Mouse (Mus musculus) kidney, postnatal 0 days (tissue): ENCODE measurements at regions not wholly inside any gene's neighbourhood (a gene's known extent, or its start where the extent isn't known, plus 50 kb on each side); places are given as distances from the start of the nearest gene placed in this dataset.
A peak's percentile ranks its signal among the peaks of the same experiment; 100 is the strongest.

Experiments
- ATAC-seq: fragments of 200-750 bp; cut with Nextera tagmentation; replicated peaks from 2 replicates; pipeline ENCODE4 v1.8.0; 2017; ENCODE audit warnings: low read depth, moderate number of reproducible peaks, moderate TSS enrichment, moderate library complexity; ENCODE audit not compliant: low FRiP score
- DNase-seq: peaks from one replicate; pipeline ENCODE4 v3.0.0-alpha.2; 2016; ENCODE audit warnings: low spot score
- H3K27ac ChIP-seq: fragments of 300-500 bp; sonication (generic); 2 replicates; pipeline ENCODE4 v1.5.1; 2014; ENCODE audit warnings: mild to moderate bottlenecking
- H3K27me3 ChIP-seq: fragments of 300-500 bp; sonication (generic); 2 replicates; pipeline ENCODE4 v1.6.1; 2014; ENCODE audit warnings: low read length, mixed read lengths; ENCODE audit not compliant: insufficient read depth
- H3K36me3 ChIP-seq: fragments of 300-500 bp; sonication (generic); 2 replicates; pipeline ENCODE4 v1.6.1; 2014; ENCODE audit warnings: low read length, mixed read lengths; ENCODE audit not compliant: insufficient read depth
- H3K4me1 ChIP-seq: fragments of 300-500 bp; sonication (generic); replicated peaks from 2 replicates; pipeline ENCODE4 v1.6.1; 2014; ENCODE audit warnings: antibody characterized with exemption, low read length, mixed read lengths; ENCODE audit not compliant: insufficient read depth
- H3K4me2 ChIP-seq: fragments of 300-500 bp; sonication (generic); 2 replicates; pipeline ENCODE4 v1.6.1; 2014; ENCODE audit warnings: mild to moderate bottlenecking, low read length, moderate library complexity, mixed read lengths
- H3K4me3 ChIP-seq: fragments of 300-500 bp; sonication (generic); replicated peaks from 2 replicates; pipeline ENCODE4 v1.5.1; 2014; ENCODE audit warnings: low read depth, low read length
- H3K9ac ChIP-seq: fragments of 300-500 bp; sonication (generic); 2 replicates; pipeline ENCODE4 v1.6.1; 2014; ENCODE audit warnings: low read depth, low read length
- H3K9me3 ChIP-seq: fragments of 300-500 bp; sonication (generic); replicated peaks from 2 replicates; pipeline ENCODE4 v1.6.1; 2016; ENCODE audit warnings: low read length, inconsistent platforms, mixed read lengths
- CTCF ChIP-seq: IDR thresholded peaks from 2 replicates; pipeline ENCODE4 v1.5.1; 2016; ENCODE audit warnings: antibody characterized with exemption, low read depth, mild to moderate bottlenecking, moderate library complexity
- WGBS: fragments of 180-500 bp; shearing (Covaris S2); extraction: QIAGEN DNeasy Blood & Tissue Kit; methylation state at CpG from one replicate; pipeline ENCODE4 v1.1.7; 2014; 5-methylcytosine and 5-hydroxymethylcytosine counted together

DNA sequence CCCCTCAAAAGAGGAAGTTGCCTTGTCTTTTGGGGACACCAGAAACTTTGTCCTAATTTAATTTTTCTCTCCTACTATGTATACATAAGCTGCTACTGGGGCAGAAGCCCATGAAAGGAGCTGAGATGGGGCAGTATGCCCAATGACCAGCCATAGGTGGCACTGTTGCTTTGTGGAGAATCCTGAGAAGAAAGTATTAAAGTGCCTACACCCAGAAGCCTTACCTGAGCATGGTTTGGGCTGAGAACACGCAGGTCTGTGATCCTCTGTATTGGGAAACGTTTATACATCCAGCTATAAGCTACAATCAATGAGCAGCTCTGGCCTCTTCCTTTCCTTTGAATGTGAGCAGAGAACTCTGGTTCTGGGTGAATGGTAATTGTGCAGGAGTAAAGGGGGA lies 1088.5 kb downstream of the Jrkl start:
- Histone ChIP-seq H3K4me1 (no peaks in the 10 kb centered on the region), H3K9ac (no peak overlapping the region), H3K36me3 (no peaks in the 10 kb centered on the region), H3K4me3 (no peak overlapping the region), H3K27me3 (no peaks in the 10 kb centered on the region), H3K4me2 (no peak overlapping the region), H3K9me3 (no peaks in the 10 kb centered on the region), H3K27ac (no peak overlapping the region)
- DNase-seq: peak; percentile 24
- 34% methylated on average over 2 of the region's 2 CpGs for WGBS
- peak; percentile 67 for TF ChIP-seq CTCF
- peak; percentile 49; the same call in 1 of the 2 replicates for ATAC-seq

- TF ChIP-seq CTCF: peak; percentile 61
- Histone ChIP-seq H3K4me1 (no peaks in the 10 kb centered on the region), H3K27ac (no peak overlapping the region), H3K4me2 (no peak overlapping the region), H3K9me3 (no peaks in the 10 kb centered on the region), H3K4me3 (no peak overlapping the region), H3K9ac (no peak overlapping the region), H3K36me3 (no peaks in the 10 kb centered on the region), H3K27me3 (no peaks in the 10 kb centered on the region)
- DNase-seq: peak; percentile 1
- ATAC-seq: no peak
Observed at GRCm38 (mm10) chr9:12113374-12113773, 1132.3 kb downstream of the Jrkl start.
